Mouse (Mus musculus) C2C12 (cell line): ENCODE measurements at regions not wholly inside any gene's neighbourhood (a gene's known extent, or its start where the extent isn't known, plus 50 kb on each side); places are given as distances from the start of the nearest gene placed in this dataset.

ENCODE experiments used
- H3K27me3 ChIP-seq: one replicate; pipeline ENCODE4 v1.6.1; 2011; ENCODE audit not compliant: control insufficient read depth, insufficient read depth, insufficient read length
- H3K36me3 ChIP-seq: one replicate; pipeline ENCODE4 v1.6.1; 2011; ENCODE audit not compliant: control insufficient read depth, insufficient read depth
- H3K4me3 ChIP-seq: one replicate; pipeline ENCODE4 v1.5.1; 2011; ENCODE audit warnings: mild to moderate bottlenecking, control low read depth; ENCODE audit not compliant: poor library complexity, insufficient read depth, severe bottlenecking
- H3K79me2 ChIP-seq: one replicate; pipeline ENCODE4 v1.6.1; 2011; ENCODE audit not compliant: control insufficient read depth, insufficient read depth
- H3K79me3 ChIP-seq: one replicate; pipeline ENCODE4 v1.6.1; 2011; ENCODE audit warnings: low read depth, control low read depth
- H3ac ChIP-seq: one replicate; pipeline ENCODE3; 2011; ENCODE audit warnings: low read depth; ENCODE audit not compliant: control insufficient read depth, insufficient read length
- CEBPB ChIP-seq: IDR thresholded peaks from one replicate; pipeline ENCODE4 v1.6.1; 2011; ENCODE audit warnings: low read depth, mild to moderate bottlenecking, control low read depth, moderate library complexity
- CTCF ChIP-seq: IDR thresholded peaks from one replicate; pipeline ENCODE4 v1.5.1; 2011; ENCODE audit not compliant: control insufficient read depth, insufficient read depth, insufficient read length
- FOSL1 ChIP-seq: IDR thresholded peaks from one replicate; pipeline ENCODE4 v1.8.0; 2011; ENCODE audit warnings: mild to moderate bottlenecking, low read length; ENCODE audit not compliant: poor library complexity, insufficient read depth, severe bottlenecking
- MAX ChIP-seq: IDR thresholded peaks from one replicate; pipeline ENCODE4 v1.6.1; 2011; ENCODE audit warnings: mild to moderate bottlenecking, control low read depth
- MYOD1 ChIP-seq: IDR thresholded peaks from one replicate; pipeline ENCODE4 v1.6.1; 2011; ENCODE audit warnings: low read depth; ENCODE audit not compliant: control insufficient read depth, insufficient read length
- MYOG ChIP-seq: IDR thresholded peaks from one replicate; pipeline ENCODE4 v1.6.1; 2011; ENCODE audit not compliant: control insufficient read depth, insufficient read length; ENCODE audit errors: extremely low read depth
- USF1 ChIP-seq: IDR thresholded peaks from one replicate; pipeline ENCODE4 v1.6.1; 2011; ENCODE audit warnings: low read depth, mild to moderate bottlenecking, control low read depth, moderate library complexity

- no peak overlapping the region for H3ac ChIP-seq
- no peak for TF ChIP-seq FOSL1
- TF ChIP-seq USF1: no peak
- no peaks in the 10 kb centered on the region for H3K27me3 ChIP-seq
- no peak overlapping the region for H3K4me3 ChIP-seq
- H3K79me2 ChIP-seq: no peaks in the 10 kb centered on the region
- no peaks in the 10 kb centered on the region for H3K79me3 ChIP-seq
- H3K36me3 ChIP-seq: no peaks in the 10 kb centered on the region
These were observed 203.5 kb downstream of the Snx10 start for GRCm38 (mm10) chr6:51727191-51727590.

GRCm38 (mm10) chr6:51728816-51729562, 205.3 kb downstream of the Snx10 start:
- H3K27me3 ChIP-seq: no peaks in the 10 kb centered on the region
- H3K4me3 ChIP-seq: no peak overlapping the region
- no peaks in the 10 kb centered on the region for H3K79me2 ChIP-seq
- no peaks in the 10 kb centered on the region for H3K36me3 ChIP-seq
- no peak for TF ChIP-seq FOSL1
- no peak for TF ChIP-seq CEBPB
- no peaks in the 10 kb centered on the region for H3K79me3 ChIP-seq
- no peak overlapping the region for H3ac ChIP-seq

- no peak overlapping the region for H3K4me3 ChIP-seq
- no peak overlapping the region for H3ac ChIP-seq
- no peaks in the 10 kb centered on the region for H3K79me3 ChIP-seq
- H3K27me3 ChIP-seq: no peaks in the 10 kb centered on the region
- TF ChIP-seq USF1 (no peak), MYOG (no peak)
- no peaks in the 10 kb centered on the region for H3K79me2 ChIP-seq
- H3K36me3 ChIP-seq: no peaks in the 10 kb centered on the region
These were observed 207.1 kb downstream of the Snx10 start for GRCm38 (mm10) chr6:51730564-51731351.

GRCm38 (mm10) chr6:51732298-51732895, 208.7 kb downstream of the Snx10 start:
- TF ChIP-seq MYOG (no peak), CEBPB (no peak)
- H3ac ChIP-seq: no peak overlapping the region
- H3K79me2 ChIP-seq: no peaks in the 10 kb centered on the region
- H3K79me3 ChIP-seq: no peaks in the 10 kb centered on the region
- H3K4me3 ChIP-seq: no peak overlapping the region
- no peaks in the 10 kb centered on the region for H3K36me3 ChIP-seq
- H3K27me3 ChIP-seq: no peaks in the 10 kb centered on the region

GRCm38 (mm10) chr6:51736051-51736450, 212.3 kb downstream of the Snx10 start:
- H3K4me3 ChIP-seq: no peak overlapping the region

GRCm38 (mm10) chr6:51743105-51743660, 219.5 kb downstream of the Snx10 start:
- H3K79me3 ChIP-seq: no peaks in the 10 kb centered on the region
- no peak for TF ChIP-seq MYOD1
- no peak for TF ChIP-seq MYOG
- H3ac ChIP-seq: no peak overlapping the region
- H3K36me3 ChIP-seq: no peaks in the 10 kb centered on the region
- H3K4me3 ChIP-seq: no peak overlapping the region
- no peaks in the 10 kb centered on the region for H3K79me2 ChIP-seq
- no peaks in the 10 kb centered on the region for H3K27me3 ChIP-seq

More at GRCm38 (mm10) chr6:51736051-51736450, 212.3 kb downstream of the Snx10 start:
- Histone ChIP-seq H3ac (no peak overlapping the region), H3K79me3 (no peaks in the 10 kb centered on the region), H3K36me3 (no peaks in the 10 kb centered on the region), H3K79me2 (no peaks in the 10 kb centered on the region), H3K27me3 (no peaks in the 10 kb centered on the region)
- TF ChIP-seq MYOG (no peak), MAX (no peak), FOSL1 (no peak), USF1 (no peak), MYOD1 (no peak), CTCF (no peak)
